ENCODE assay signal across 8 mouse cellular contexts in genomic region chr9:95407586-95408220, GRCm38 (mm10). TPM values are rescaled to one million over a fixed set of nuclear protein-coding genes. Genes with fewer than 3 reads are reported as not detected.
A peak's percentile ranks its signal among the peaks of the same experiment; 100 is the strongest.
DNase-seq lines count a peak whose midpoint lies in the region; ATAC-seq and TF ChIP-seq lines count a peak whose summit lies in the region.

No protein-coding gene starts in this region.

- ATAC-seq in heart, postnatal 0 days (ENCODE audit: insufficient read depth, low read depth): peak; percentile 35
- ATAC-seq in stomach, postnatal 0 days (ENCODE audit: low FRiP score, low TSS enrichment): peak; percentile 24; the same call in 1 of the 2 replicates

- peak overlapping the region; percentile 98 for H3K4me2 ChIP-seq in heart, postnatal 0 days (ENCODE audit: low read depth, low read length)
- H3K4me2 ChIP-seq in stomach, postnatal 0 days (replicated peaks; ENCODE audit: low read depth): peak overlapping the region; percentile 95

- H3K36me3 ChIP-seq in heart, postnatal 0 days (replicated peaks; ENCODE audit: control insufficient read depth, insufficient read depth, low read length): no peaks in the 10 kb centered on the region
- H3K36me3 ChIP-seq in stomach, postnatal 0 days (ENCODE audit: control insufficient read depth, insufficient read depth, low read length): no peaks in the 10 kb centered on the region

- peaks cover 60% of the 10 kb centered on the region for H3K27me3 ChIP-seq in heart, postnatal 0 days (ENCODE audit: control insufficient read depth, insufficient read depth, low read length)
- no peaks in the 10 kb centered on the region for H3K27me3 ChIP-seq in stomach, postnatal 0 days (ENCODE audit: control insufficient read depth, insufficient read depth, low read length)

- no peak for TF ChIP-seq CTCF in heart, postnatal 0 days (IDR thresholded peaks at IDR 0.05; ENCODE audit: low read depth)
- TF ChIP-seq CTCF in stomach, postnatal 0 days (IDR thresholded peaks at IDR 0.05; ENCODE audit: low read depth): no peak

- TF ChIP-seq EP300 in heart, postnatal 0 days (IDR thresholded peaks at IDR 0.05; ENCODE audit: low read depth): no peak
- no peak for TF ChIP-seq EP300 in stomach, postnatal 0 days (optimal IDR thresholded peaks at IDR 0.05)

- no peaks in the 10 kb centered on the region for H3K4me1 ChIP-seq in brown adipose tissue, adult 24 weeks (ENCODE audit: control insufficient read depth, insufficient read depth, insufficient read length, low read length)
- 0 out of 2 replicates have a peak, but pooled peaks cover 16% of the 10 kb centered on the region for H3K4me1 ChIP-seq in heart, postnatal 0 days (ENCODE audit: control insufficient read depth, insufficient read depth)
- no peaks in the 10 kb centered on the region; the same call in 1 of the 2 replicates for H3K4me1 ChIP-seq in stomach, postnatal 0 days (replicated peaks; ENCODE audit: control insufficient read depth, insufficient read depth)

- peak overlapping the region; percentile 35; the same call in 1 of the 2 replicates for H3K9ac ChIP-seq in heart, postnatal 0 days (replicated peaks; ENCODE audit: low read depth, low read length)
- peak overlapping the region; percentile 59 for H3K9ac ChIP-seq in stomach, postnatal 0 days (ENCODE audit: low read length)

- no peak overlapping the region for H3K27ac ChIP-seq in brown adipose tissue, adult 24 weeks (replicated peaks; ENCODE audit: low read depth, low read length)
- peak overlapping the region; percentile 54 for H3K27ac ChIP-seq in heart, postnatal 0 days (ENCODE audit: low read depth)
- peak overlapping the region; percentile 58 for H3K27ac ChIP-seq in stomach, postnatal 0 days (replicated peaks)

- peak overlapping the region; percentile 58 for H3K4me3 ChIP-seq in brown adipose tissue, adult 24 weeks (ENCODE audit: insufficient read depth, low read depth, low read length)
- H3K4me3 ChIP-seq in heart, postnatal 0 days (ENCODE audit: low read depth, low read length): peak overlapping the region; percentile 71
- peak overlapping the region; percentile 63 for H3K4me3 ChIP-seq in stomach, postnatal 0 days (ENCODE audit: low read depth, low read length)

- under 1% methylated on average over 24 of the region's 24 CpGs for WGBS in heart, postnatal 0 days
- 2% methylated on average over 24 of the region's 24 CpGs for WGBS in stomach, postnatal 0 days

- no peaks in the 10 kb centered on the region for H3K9me3 ChIP-seq in heart, postnatal 0 days (replicated peaks; ENCODE audit: control insufficient read depth, low read length)
- no peaks in the 10 kb centered on the region for H3K9me3 ChIP-seq in stomach, postnatal 0 days (ENCODE audit: control insufficient read depth, low read length)

- DNase-seq in embryo, embryonic 10 days (ENCODE audit: low spot score): peak; percentile 65
- no peak for DNase-seq in embryo, embryonic 9.5 days (ENCODE audit: extremely low spot score)
- DNase-seq in heart, postnatal 0 days (ENCODE audit: low spot score): peak; percentile 27
- DNase-seq in kidney, postnatal 14 days: peak; percentile 77
- DNase-seq in lung, postnatal 36 days: peak; percentile 25
- no peak for DNase-seq in stomach, postnatal 0 days (ENCODE audit: low spot score)
- no peak for DNase-seq in cerebellum, adult 8-10 months

RNA-seq across cellular contexts. Expression of gene Chst2, which starts 1.2 kb away (rescaled TPM):
- 0.54 TPM in 1 of 2 replicates, not detected in the other for polyA plus RNA-seq in brown adipose tissue, adult 24 weeks (2012; ENCODE audit: insufficient read depth, insufficient read length, missing spikeins)
- total RNA-seq in heart, postnatal 0 days (2014; rRNA removed; ENCODE audit: low replicate concordance): 2.6 and 2.8 TPM in 2 replicates
- polyA plus RNA-seq in heart, postnatal 0 days (2015; fragmentation: Nextera tagmentation; extraction: Ambion mirVana): 0.85 and 0.93 TPM in 2 replicates
- 0.75 and 0.87 TPM in 2 replicates for polyA plus RNA-seq in stomach, postnatal 0 days (2015; fragmentation: Nextera tagmentation; extraction: Ambion mirVana)

Comparison
In these comparisons a context has a peak if more than half of its experiments do, and no peak if none do; other contexts are left out.
1. DNase-seq: peak in embryo, embryonic 10 days (single experiment), heart, postnatal 0 days (single experiment), kidney, postnatal 14 days (single experiment) and lung, postnatal 36 days (single experiment); none in embryo, embryonic 9.5 days (single experiment), stomach, postnatal 0 days (single experiment) and cerebellum, adult 8-10 months (single experiment).
2. Peak in every context shown above with its lines, with median percentiles within 50 percentile points of each other: H3K4me3 ChIP-seq.